Mouse (Mus musculus): ENCODE data around the gene Ets1. TPM values are rescaled to one million over a fixed set of nuclear protein-coding genes. Genes with fewer than 3 reads are reported as not detected.
A peak's percentile ranks its signal among the peaks of the same experiment; 100 is the strongest.

Gene Ets1
- polyA plus RNA-seq, 1 experiment, result 13.2 TPM

DNA sequence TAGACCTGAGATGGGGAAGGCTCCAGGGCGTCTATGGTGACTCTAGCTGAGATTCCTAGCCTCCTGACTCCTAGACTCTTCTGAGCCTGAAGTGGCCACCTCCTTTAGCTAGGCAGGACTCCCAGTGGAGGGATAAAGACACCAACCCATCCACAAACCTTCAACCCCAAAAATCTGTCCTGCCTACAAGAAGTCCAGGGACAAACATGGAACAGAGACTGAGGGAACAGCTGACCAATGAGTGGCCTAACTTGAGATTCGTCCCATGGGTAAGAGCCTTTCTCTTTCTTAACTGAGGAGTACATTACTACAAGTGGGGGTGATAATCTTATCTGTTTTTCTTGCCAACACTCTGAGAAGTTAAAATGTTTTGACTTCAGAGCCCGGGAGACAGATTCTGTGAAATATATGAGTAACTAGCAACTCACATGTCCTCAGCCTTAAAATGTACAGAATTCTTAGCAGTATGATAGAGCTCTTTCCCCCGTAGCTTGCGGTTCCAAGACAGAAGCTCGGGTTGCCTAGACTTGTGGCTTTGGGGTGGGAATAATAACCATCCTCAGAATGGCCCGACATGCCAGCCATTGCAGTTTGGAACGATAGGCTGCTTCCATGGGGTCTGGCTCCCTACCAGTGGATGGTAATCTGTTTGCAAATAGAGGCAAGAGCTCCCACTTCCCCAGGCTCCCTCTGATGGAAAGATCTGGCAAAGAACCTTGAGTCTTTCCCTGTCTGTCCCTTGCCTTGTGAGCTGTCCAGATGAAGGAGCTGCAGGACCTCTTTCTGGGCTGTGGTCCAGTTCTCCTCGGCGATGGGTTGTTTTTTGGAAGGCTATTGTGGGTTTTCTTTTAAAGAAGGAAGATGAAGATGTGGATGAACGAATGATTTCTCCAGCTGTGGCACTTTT lies 30.8 kb downstream of the Ets1 start:
- 0 out of 2 replicates have a peak, but pooled peaks cover 2% of the 10 kb centered on the region for H3K27me3 ChIP-seq (ENCODE audit: control insufficient read depth, insufficient read depth, low read length, poor library complexity, severe bottlenecking)

DNA sequence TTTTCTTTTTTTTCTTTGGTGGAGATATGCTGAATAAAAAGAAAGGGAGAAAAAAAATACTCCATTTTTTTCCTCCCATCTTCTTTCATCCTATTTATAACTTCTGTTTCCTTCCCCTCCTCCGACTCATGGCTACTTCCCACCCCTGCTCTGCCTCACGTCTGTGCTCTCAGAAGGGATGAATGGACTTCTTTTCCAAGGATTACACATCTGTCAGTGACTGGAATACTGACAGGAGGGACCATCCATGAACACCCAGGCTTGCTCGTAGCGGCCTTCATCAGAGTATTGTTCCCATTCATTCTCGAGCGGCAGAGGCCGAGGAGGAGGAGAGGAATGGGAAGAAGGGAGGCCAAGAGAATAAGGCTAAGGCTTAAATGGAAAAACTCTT lies 31.5 kb downstream of the Ets1 start:
- Histone ChIP-seq H3K27ac (ENCODE audit: insufficient read depth, low read length) (no peak overlapping the region), H3K36me3 (ENCODE audit: control insufficient read depth, insufficient read depth, low read length, poor library complexity, severe bottlenecking) (no peaks in the 10 kb centered on the region), H3K4me3 (ENCODE audit: low read depth, low read length) (no peak overlapping the region), H3K4me1 (ENCODE audit: control insufficient read depth, insufficient read depth, low read length) (peaks cover 3% of the 10 kb centered on the region), H3K9ac (ENCODE audit: low read depth, poor library complexity, severe bottlenecking) (no peak overlapping the region), H3K27me3 (ENCODE audit: control insufficient read depth, insufficient read depth, low read length, poor library complexity, severe bottlenecking) (0 out of 2 replicates have a peak, but pooled peaks cover 2% of the 10 kb centered on the region), H3K9me3 (replicated peaks; ENCODE audit: control insufficient read depth, insufficient read depth, low read length, poor library complexity, severe bottlenecking) (no peaks in the 10 kb centered on the region)
- TF ChIP-seq POLR2A (IDR thresholded peaks at IDR 0.05; ENCODE audit: insufficient read depth, low read length) (no peak), EP300 (IDR thresholded peaks at IDR 0.05; ENCODE audit: insufficient read depth, low read depth, low read length) (no peak), CTCF (IDR thresholded peaks at IDR 0.05; ENCODE audit: low read depth, low read length) (no peak)

More for the DNA sequence above, 30.8 kb downstream of the Ets1 start:
- no peak overlapping the region for H3K9ac ChIP-seq (ENCODE audit: low read depth, poor library complexity, severe bottlenecking)
- peaks cover 3% of the 10 kb centered on the region for H3K4me1 ChIP-seq (ENCODE audit: control insufficient read depth, insufficient read depth, low read length)
- TF ChIP-seq POLR2A (IDR thresholded peaks at IDR 0.05; ENCODE audit: insufficient read depth, low read length) (no peak), EP300 (IDR thresholded peaks at IDR 0.05; ENCODE audit: insufficient read depth, low read depth, low read length) (no peak), CTCF (IDR thresholded peaks at IDR 0.05; ENCODE audit: low read depth, low read length) (no peak)
- no peaks in the 10 kb centered on the region for H3K36me3 ChIP-seq (ENCODE audit: control insufficient read depth, insufficient read depth, low read length, poor library complexity, severe bottlenecking)
- H3K9me3 ChIP-seq (replicated peaks; ENCODE audit: control insufficient read depth, insufficient read depth, low read length, poor library complexity, severe bottlenecking), result no peaks in the 10 kb centered on the region
- no peak overlapping the region for H3K4me3 ChIP-seq (ENCODE audit: low read depth, low read length)
- no peak overlapping the region for H3K27ac ChIP-seq (ENCODE audit: insufficient read depth, low read length)

DNA sequence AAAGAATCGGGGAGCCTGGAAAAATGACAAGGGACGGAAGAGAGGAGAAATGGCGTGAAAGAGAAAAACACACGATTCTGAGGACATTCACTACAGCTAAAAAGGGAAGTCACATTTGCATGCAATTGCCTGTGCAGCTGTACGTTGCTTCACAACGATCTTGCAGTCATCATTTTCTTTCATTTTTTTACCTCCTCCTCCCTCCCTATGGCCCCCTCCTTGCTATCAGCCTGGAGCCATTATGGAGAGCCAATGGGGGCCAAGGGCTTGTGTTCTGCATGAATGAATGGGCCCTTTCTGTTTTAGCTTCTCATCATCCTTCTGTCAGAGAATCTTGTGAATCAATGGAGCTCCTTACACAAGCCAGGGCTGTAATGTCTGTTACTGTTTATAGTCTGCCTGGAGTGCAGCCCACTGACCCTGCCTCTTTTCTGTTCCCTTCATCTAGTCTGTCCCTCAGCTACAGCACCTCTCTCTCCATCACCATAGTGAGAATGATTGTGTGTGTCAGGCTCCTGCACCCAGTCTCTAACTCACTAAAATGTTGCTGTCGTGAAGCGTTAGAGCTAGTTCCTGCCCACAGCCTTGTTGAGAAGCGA lies 32.2 kb downstream of the Ets1 start:
- H3K36me3 ChIP-seq (ENCODE audit: control insufficient read depth, insufficient read depth, low read length, poor library complexity, severe bottlenecking), result no peaks in the 10 kb centered on the region
- H3K4me1 ChIP-seq (ENCODE audit: control insufficient read depth, insufficient read depth, low read length), result peaks cover 3% of the 10 kb centered on the region
- no peak overlapping the region for H3K4me3 ChIP-seq (ENCODE audit: low read depth, low read length)
- no peak overlapping the region for H3K9ac ChIP-seq (ENCODE audit: low read depth, poor library complexity, severe bottlenecking)
- H3K9me3 ChIP-seq (replicated peaks; ENCODE audit: control insufficient read depth, insufficient read depth, low read length, poor library complexity, severe bottlenecking), result no peaks in the 10 kb centered on the region
- no peak overlapping the region for H3K27ac ChIP-seq (ENCODE audit: insufficient read depth, low read length)
- H3K27me3 ChIP-seq (ENCODE audit: control insufficient read depth, insufficient read depth, low read length, poor library complexity, severe bottlenecking), result 0 out of 2 replicates have a peak, but pooled peaks cover 2% of the 10 kb centered on the region
- no peak for TF ChIP-seq POLR2A (IDR thresholded peaks at IDR 0.05; ENCODE audit: insufficient read depth, low read length)
- TF ChIP-seq CTCF (IDR thresholded peaks at IDR 0.05; ENCODE audit: low read depth, low read length), result no peak
- TF ChIP-seq EP300 (IDR thresholded peaks at IDR 0.05; ENCODE audit: insufficient read depth, low read depth, low read length), result no peak

GRCm38 (mm10) chr9:32669397-32669796 lies 33.4 kb downstream of the Ets1 start:
- Histone ChIP-seq H3K4me3 (ENCODE audit: low read depth, low read length) (no peak overlapping the region), H3K27ac (ENCODE audit: insufficient read depth, low read length) (no peak overlapping the region), H3K9ac (ENCODE audit: low read depth, poor library complexity, severe bottlenecking) (no peak overlapping the region), H3K9me3 (replicated peaks; ENCODE audit: control insufficient read depth, insufficient read depth, low read length, poor library complexity, severe bottlenecking) (no peaks in the 10 kb centered on the region), H3K36me3 (ENCODE audit: control insufficient read depth, insufficient read depth, low read length, poor library complexity, severe bottlenecking) (no peaks in the 10 kb centered on the region), H3K27me3 (ENCODE audit: control insufficient read depth, insufficient read depth, low read length, poor library complexity, severe bottlenecking) (peaks cover 3% of the 10 kb centered on the region), H3K4me1 (ENCODE audit: control insufficient read depth, insufficient read depth, low read length) (peaks cover 3% of the 10 kb centered on the region)
- no peak for TF ChIP-seq CTCF (IDR thresholded peaks at IDR 0.05; ENCODE audit: low read depth, low read length)
- TF ChIP-seq EP300 (IDR thresholded peaks at IDR 0.05; ENCODE audit: insufficient read depth, low read depth, low read length), result no peak
- no peak for TF ChIP-seq POLR2A (IDR thresholded peaks at IDR 0.05; ENCODE audit: insufficient read depth, low read length)

DNA sequence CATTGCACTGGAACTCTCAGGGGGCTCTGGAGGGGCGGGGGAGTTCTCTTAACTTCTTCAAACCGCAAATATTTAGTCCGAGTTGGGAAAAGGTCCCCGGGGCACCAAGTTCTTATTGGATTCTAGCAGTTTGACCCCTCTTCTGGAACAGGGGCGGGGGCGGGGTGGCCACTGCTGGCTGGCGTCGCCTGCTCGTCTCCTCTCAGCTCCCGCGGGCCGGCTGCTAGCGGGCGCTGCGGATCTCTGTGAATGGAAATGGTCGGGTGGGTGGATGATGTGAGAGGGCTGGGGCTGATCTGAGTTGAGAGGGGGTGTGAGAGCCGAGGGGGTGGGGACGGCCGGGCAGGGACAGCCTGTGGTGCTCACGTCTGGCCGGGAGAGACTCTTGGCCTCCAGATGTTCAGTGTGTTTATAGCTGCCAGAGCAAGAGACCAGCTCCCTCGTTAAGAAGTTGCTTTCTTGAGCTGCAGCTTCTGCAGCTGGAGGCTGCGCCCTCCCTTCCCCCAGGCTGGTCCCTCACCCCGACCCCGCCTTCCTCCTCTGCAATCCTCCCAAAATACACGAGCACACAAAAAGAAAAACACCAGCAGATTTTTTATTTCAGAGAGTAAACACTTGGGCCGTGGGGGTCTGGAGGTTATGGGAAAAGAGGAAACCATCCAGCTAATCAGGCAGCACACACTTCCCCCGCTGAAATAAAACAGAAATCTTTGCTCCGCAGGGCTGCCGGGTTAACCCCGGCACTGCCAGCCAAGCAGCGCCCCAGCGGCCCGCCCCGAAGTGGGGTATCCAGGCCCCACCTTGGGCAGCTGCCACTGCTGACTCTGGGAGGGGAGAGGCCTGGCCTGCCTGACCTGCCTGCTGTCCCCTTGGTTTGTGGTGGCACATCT lies 36.2 kb downstream of the Ets1 start:
- Histone ChIP-seq H3K4me3 (ENCODE audit: low read depth, low read length) (peak overlapping the region; percentile 2), H3K4me1 (ENCODE audit: control insufficient read depth, insufficient read depth, low read length) (peaks cover 3% of the 10 kb centered on the region), H3K27me3 (ENCODE audit: control insufficient read depth, insufficient read depth, low read length, poor library complexity, severe bottlenecking) (peaks cover 3% of the 10 kb centered on the region), H3K9ac (ENCODE audit: low read depth, poor library complexity, severe bottlenecking) (no peak overlapping the region), H3K36me3 (ENCODE audit: control insufficient read depth, insufficient read depth, low read length, poor library complexity, severe bottlenecking) (no peaks in the 10 kb centered on the region), H3K27ac (ENCODE audit: insufficient read depth, low read length) (no peak overlapping the region), H3K9me3 (replicated peaks; ENCODE audit: control insufficient read depth, insufficient read depth, low read length, poor library complexity, severe bottlenecking) (no peaks in the 10 kb centered on the region)
- no peak for TF ChIP-seq EP300 (IDR thresholded peaks at IDR 0.05; ENCODE audit: insufficient read depth, low read depth, low read length)

Data from ES-Bruce4 (cell line).